Mouse (Mus musculus) intestine, embryonic 16.5 days (tissue): ENCODE results near the gene Hagh. TPM values are rescaled to one million over a fixed set of nuclear protein-coding genes. Genes with fewer than 3 reads are reported as not detected.

Experiments
- ATAC-seq: fragments of 200-750 bp; cut with Nextera tagmentation; 2 replicates; pipeline ENCODE4 v1.8.0; 2017; ENCODE audit warnings: moderate TSS enrichment, moderate library complexity
- H3K27ac ChIP-seq: fragments of 300-500 bp; sonication (generic); 2 replicates; pipeline ENCODE4 v1.5.1; 2014; ENCODE audit warnings: mild to moderate bottlenecking, low read length
- H3K27me3 ChIP-seq: fragments of 300-500 bp; sonication (generic); replicated peaks from 2 replicates; pipeline ENCODE4 v1.6.1; 2014; ENCODE audit warnings: low read length, control low read depth, mixed read lengths; ENCODE audit not compliant: control insufficient read depth, insufficient read depth
- H3K36me3 ChIP-seq: fragments of 300-500 bp; sonication (generic); 2 replicates; pipeline ENCODE4 v1.6.1; 2014; ENCODE audit warnings: low read length, control low read depth; ENCODE audit not compliant: control insufficient read depth, insufficient read depth
- H3K4me1 ChIP-seq: fragments of 300-500 bp; sonication (generic); 2 replicates; pipeline ENCODE4 v1.6.1; 2014; ENCODE audit warnings: low read length, control low read depth, mixed read lengths; ENCODE audit not compliant: control insufficient read depth, insufficient read depth
- H3K4me2 ChIP-seq: fragments of 300-500 bp; sonication (generic); 2 replicates; pipeline ENCODE4 v1.6.1; 2014; ENCODE audit warnings: low read depth, low read length, control low read depth
- H3K4me3 ChIP-seq: fragments of 300-500 bp; sonication (generic); 2 replicates; pipeline ENCODE4 v1.5.1; 2014; ENCODE audit warnings: mild to moderate bottlenecking, low read length
- H3K9ac ChIP-seq: fragments of 300-500 bp; sonication (generic); 2 replicates; pipeline ENCODE4 v1.6.1; 2014; ENCODE audit warnings: low read depth, low read length
- H3K9me3 ChIP-seq: fragments of 300-500 bp; sonication (generic); 2 replicates; pipeline ENCODE4 v1.6.1; 2016; ENCODE audit warnings: low read length, control low read depth; ENCODE audit not compliant: control insufficient read depth
- WGBS: fragments of 180-500 bp; shearing (Covaris S2); extraction: QIAGEN DNeasy Blood & Tissue Kit; methylation state at CpG from one replicate; pipeline ENCODE4 v1.1.7; 2014; 5-methylcytosine and 5-hydroxymethylcytosine counted together
- polyA plus RNA-seq: library from polyadenylated mRNA; unstranded; fragments of >200 nt; fragmentation: Nextera tagmentation; extraction: Ambion mirVana; gene quantifications from 2 replicates; pipeline ENCODE4 v1.2.1, GENCODE M21; 2015

The Hagh gene
- polyA plus RNA-seq, 1 experiment from 2014 or later = 86.5 TPM

GRCm38 (mm10) chr17:24844525-24844924 is 4.6 kb downstream of the Hagh start:
- Histone ChIP-seq H3K36me3 (no peaks in the 10 kb centered on the region), H3K27ac (peak overlapping the region; percentile 75), H3K9ac (peak overlapping the region; percentile 7; the same call in 1 of the 2 replicates), H3K4me2 (peak overlapping the region; percentile 20), H3K27me3 (no peaks in the 10 kb centered on the region), H3K9me3 (no peaks in the 10 kb centered on the region), H3K4me1 (peaks cover 5% of the 10 kb centered on the region; the same call in 1 of the 2 replicates), H3K4me3 (no peak overlapping the region)
- ATAC-seq = peak; percentile 75
- 37% methylated on average over 9 of the region's 9 CpGs for WGBS

DNA sequence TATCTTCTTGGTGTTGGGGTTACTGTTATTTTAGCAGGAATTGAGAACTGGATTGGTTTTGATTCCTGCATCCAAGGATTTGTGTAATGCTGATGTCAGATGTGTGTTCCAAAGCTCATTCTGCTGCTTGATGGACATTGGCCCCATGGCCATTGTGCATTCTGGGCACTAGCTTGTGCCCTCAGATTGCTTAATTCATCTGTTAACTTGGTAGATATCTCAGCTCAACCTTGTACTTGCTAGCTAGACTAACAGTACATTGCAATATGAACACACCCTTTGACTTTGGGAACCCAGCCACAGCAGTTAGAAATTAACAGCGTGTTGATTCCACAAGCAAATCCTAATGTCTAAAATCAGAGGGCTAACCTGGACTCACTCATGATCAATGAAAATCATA is 7.4 kb downstream of the Hagh start:
- no peaks in the 10 kb centered on the region; the same call in 1 of the 2 replicates for H3K27me3 ChIP-seq
- H3K4me3 ChIP-seq = no peak overlapping the region
- H3K27ac ChIP-seq = no peak overlapping the region
- ATAC-seq = no peak
- no peak overlapping the region for H3K4me2 ChIP-seq
- H3K4me1 ChIP-seq = peaks cover 14% of the 10 kb centered on the region
- H3K9ac ChIP-seq = no peak overlapping the region
- WGBS = 78% methylated on average over 1 of the region's 1 CpGs
- no peaks in the 10 kb centered on the region for H3K36me3 ChIP-seq
- H3K9me3 ChIP-seq = no peaks in the 10 kb centered on the region

GRCm38 (mm10) chr17:24848600-24849031 is 8.7 kb downstream of the Hagh start:
- Histone ChIP-seq H3K9me3 (no peaks in the 10 kb centered on the region), H3K36me3 (peaks cover 3% of the 10 kb centered on the region; the same call in 1 of the 2 replicates), H3K4me3 (peak overlapping the region; percentile 42), H3K9ac (peak overlapping the region; percentile 39; the same call in 1 of the 2 replicates), H3K27ac (peak overlapping the region; percentile 72), H3K27me3 (no peaks in the 10 kb centered on the region; the same call in 1 of the 2 replicates), H3K4me1 (peaks cover 14% of the 10 kb centered on the region), H3K4me2 (peak overlapping the region; percentile 56)
- peak; percentile 7; the same call in 1 of the 2 replicates for ATAC-seq

GRCm38 (mm10) chr17:24849733-24850064 is 9.8 kb downstream of the Hagh start:
- H3K9ac ChIP-seq = peak overlapping the region; percentile 92
- peak overlapping the region; percentile 98 for H3K4me3 ChIP-seq
- under 1% methylated on average over 21 of the region's 21 CpGs for WGBS
- peak; percentile 50; the same call in 1 of the 2 replicates for ATAC-seq
- H3K27me3 ChIP-seq = no peaks in the 10 kb centered on the region; the same call in 1 of the 2 replicates
- peak overlapping the region; percentile 97 for H3K27ac ChIP-seq
- H3K4me1 ChIP-seq = peaks cover 14% of the 10 kb centered on the region
- H3K9me3 ChIP-seq = no peaks in the 10 kb centered on the region
- H3K36me3 ChIP-seq = peaks cover 3% of the 10 kb centered on the region; the same call in 1 of the 2 replicates
- H3K4me2 ChIP-seq = peak overlapping the region; percentile 72

DNA sequence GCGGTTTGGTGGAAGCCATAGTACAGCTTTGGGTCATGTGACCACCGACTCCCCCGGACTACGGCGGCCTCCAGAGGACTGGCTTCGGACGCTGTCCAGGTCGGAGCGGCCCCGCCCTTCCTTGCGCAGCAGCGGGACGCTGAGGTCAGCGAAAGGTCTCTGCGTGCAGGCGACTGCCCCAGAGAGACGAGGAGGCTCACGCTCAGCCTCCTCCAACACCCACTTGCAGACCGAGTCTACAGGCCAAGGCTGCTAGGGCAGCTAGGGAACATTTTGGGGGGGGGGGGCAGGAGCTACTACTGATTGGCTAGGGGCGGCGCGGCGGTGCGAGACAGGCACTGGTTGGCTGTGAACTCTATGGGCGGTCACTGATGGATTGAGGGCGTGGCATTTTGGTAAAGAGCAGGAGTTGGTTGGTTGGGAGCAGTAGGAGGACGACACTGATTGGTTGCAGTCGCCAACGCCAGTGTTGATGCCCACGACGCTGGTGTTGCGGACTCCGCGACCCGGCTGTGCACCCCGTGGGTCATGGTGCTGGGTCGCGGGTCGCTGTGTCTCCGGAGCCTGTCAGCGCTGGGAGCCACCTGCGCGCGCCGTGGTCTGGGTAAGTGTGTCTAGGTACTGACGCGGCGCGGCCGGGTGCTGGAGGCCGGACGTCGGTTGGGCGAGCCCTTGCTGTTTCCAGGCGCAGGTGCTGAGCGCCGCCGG is 10.3 kb downstream of the Hagh start, which contains the start of gene Fahd1:
TSS of gene Fahd1 (minus strand) at position 300 of the 708 bp plus-strand sequence.
- H3K36me3 ChIP-seq = peaks cover 3% of the 10 kb centered on the region; the same call in 1 of the 2 replicates
- WGBS = under 1% methylated on average over 58 of the region's 58 CpGs
- peak within 1 kb of the TSS; percentile 92 for H3K9ac ChIP-seq
- H3K4me3 ChIP-seq = peak within 1 kb of the TSS; percentile 98
- H3K27ac ChIP-seq = peak within 1 kb of the TSS; percentile 97
- peak; percentile 98 for ATAC-seq
- H3K4me2 ChIP-seq = peak within 1 kb of the TSS; percentile 84
- peaks cover 14% of the 10 kb centered on the region for H3K4me1 ChIP-seq
- H3K9me3 ChIP-seq = no peaks in the 10 kb centered on the region
- no peaks in the 10 kb centered on the region; the same call in 1 of the 2 replicates for H3K27me3 ChIP-seq

GRCm38 (mm10) chr17:24850773-24851127 is 10.8 kb downstream of the Hagh start:
- no peaks in the 10 kb centered on the region for H3K9me3 ChIP-seq
- H3K36me3 ChIP-seq = peaks cover 3% of the 10 kb centered on the region; the same call in 1 of the 2 replicates
- no peaks in the 10 kb centered on the region; the same call in 1 of the 2 replicates for H3K27me3 ChIP-seq
- H3K4me2 ChIP-seq = peak overlapping the region; percentile 84
- peaks cover 14% of the 10 kb centered on the region for H3K4me1 ChIP-seq
- under 1% methylated on average over 20 of the region's 20 CpGs for WGBS
- H3K9ac ChIP-seq = peak overlapping the region; percentile 92
- ATAC-seq = no peak
- H3K27ac ChIP-seq = peak overlapping the region; percentile 68; the same call in 1 of the 2 replicates
- peak overlapping the region; percentile 98 for H3K4me3 ChIP-seq

- peak overlapping the region; percentile 84 for H3K4me2 ChIP-seq
- no peaks in the 10 kb centered on the region for H3K9me3 ChIP-seq
- no peak for ATAC-seq
- no peaks in the 10 kb centered on the region; the same call in 1 of the 2 replicates for H3K27me3 ChIP-seq
- peak overlapping the region; percentile 92 for H3K9ac ChIP-seq
- H3K36me3 ChIP-seq = peaks cover 3% of the 10 kb centered on the region; the same call in 1 of the 2 replicates
- WGBS = 78% methylated on average over 10 of the region's 10 CpGs
- no peak overlapping the region for H3K27ac ChIP-seq
- peak overlapping the region; percentile 98 for H3K4me3 ChIP-seq
- peaks cover 14% of the 10 kb centered on the region for H3K4me1 ChIP-seq
Measured at GRCm38 (mm10) chr17:24851381-24852125, 11.6 kb downstream of the Hagh start.

DNA sequence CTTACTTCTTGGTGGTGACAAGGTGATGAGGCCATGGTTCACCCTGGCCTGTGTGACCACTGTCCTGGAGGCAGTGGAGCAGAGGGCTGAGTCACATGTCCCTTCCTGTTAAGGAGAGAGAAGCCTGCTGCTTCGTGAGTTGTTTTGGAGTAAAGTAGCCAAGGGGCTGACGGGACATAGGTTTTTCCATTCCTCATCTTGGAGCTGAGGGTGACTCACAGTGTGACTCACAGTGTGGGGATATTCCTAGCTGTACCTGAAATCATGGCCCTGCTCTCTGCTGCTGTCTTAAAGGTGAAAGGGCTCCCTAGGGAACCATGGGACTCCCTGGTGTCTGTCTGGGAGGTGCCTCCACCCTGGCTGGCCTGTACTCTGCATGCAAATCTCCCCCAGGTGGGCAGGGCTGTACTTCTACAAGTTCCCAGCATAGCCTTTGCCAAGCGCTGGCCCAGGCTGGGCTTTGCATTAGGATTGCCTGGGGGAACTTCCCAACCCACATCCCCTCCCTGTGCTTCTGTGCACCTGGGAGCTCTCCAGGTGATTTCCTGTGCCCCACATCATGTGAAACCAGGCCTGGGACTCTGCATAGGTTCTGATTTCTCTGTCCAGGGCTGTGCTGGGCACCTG is 16.0 kb downstream of the Hagh start:
- Histone ChIP-seq H3K4me1 (peaks cover 8% of the 10 kb centered on the region), H3K27me3 (no peaks in the 10 kb centered on the region; the same call in 1 of the 2 replicates), H3K9me3 (no peaks in the 10 kb centered on the region), H3K36me3 (peaks cover 3% of the 10 kb centered on the region; the same call in 1 of the 2 replicates), H3K4me3 (no peak overlapping the region), H3K27ac (no peak overlapping the region), H3K4me2 (no peak overlapping the region), H3K9ac (no peak overlapping the region)
- WGBS = 81% methylated on average over 3 of the region's 3 CpGs
- no peak for ATAC-seq

DNA sequence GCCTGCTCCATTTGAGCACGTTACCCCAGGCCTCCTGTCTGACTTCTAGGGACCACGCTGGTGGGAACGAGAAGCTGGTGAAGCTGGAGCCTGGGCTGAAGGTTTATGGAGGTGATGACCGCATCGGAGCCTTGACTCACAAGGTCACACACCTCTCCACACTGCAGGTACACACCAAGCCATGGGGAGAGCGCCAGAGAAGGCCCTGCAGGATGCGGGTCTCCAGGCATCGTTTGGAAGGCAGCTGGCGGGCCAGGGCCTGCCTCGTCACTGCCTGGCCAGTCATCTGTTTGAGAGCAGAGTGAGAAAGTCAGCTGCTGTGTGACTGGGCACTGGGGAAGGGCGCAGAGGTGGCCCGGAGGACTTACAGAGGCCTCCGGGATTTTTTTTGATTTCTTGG is 16.6 kb downstream of the Hagh start:
- WGBS = 92% methylated on average over 13 of the region's 13 CpGs

More for the DNA sequence above, 16.6 kb downstream of the Hagh start:
- H3K4me3 ChIP-seq = no peak overlapping the region
- H3K9ac ChIP-seq = no peak overlapping the region
- peaks cover 2% of the 10 kb centered on the region for H3K4me1 ChIP-seq
- no peak overlapping the region for H3K27ac ChIP-seq
- no peak for ATAC-seq
- H3K9me3 ChIP-seq = no peaks in the 10 kb centered on the region
- H3K27me3 ChIP-seq = no peaks in the 10 kb centered on the region; the same call in 1 of the 2 replicates
- peaks cover 6% of the 10 kb centered on the region; the same call in 1 of the 2 replicates for H3K36me3 ChIP-seq
- no peak overlapping the region for H3K4me2 ChIP-seq
